In the genomic region with DNA sequence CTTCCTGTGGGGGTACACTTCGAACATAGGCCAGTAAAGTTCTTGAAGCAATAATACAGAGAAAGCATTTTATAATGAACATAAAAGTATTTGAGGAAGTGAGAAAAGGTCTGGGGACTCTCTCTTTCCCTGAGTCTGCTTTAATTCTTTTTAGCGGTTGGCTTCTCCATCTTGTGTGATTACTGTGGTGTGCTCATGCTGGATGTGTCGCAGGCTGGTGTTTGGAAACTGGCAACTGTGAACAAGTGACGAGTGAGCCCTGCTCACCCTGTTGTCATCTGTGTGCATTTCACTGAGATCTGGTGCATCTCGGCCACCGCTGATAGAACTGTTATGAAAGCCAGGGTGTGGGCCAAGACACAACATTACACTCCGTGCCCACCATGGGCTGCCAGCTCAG, we compare ENCODE assay signal across 15 mouse cellular contexts.
DNase-seq lines count a peak whose midpoint lies in the region; ATAC-seq and TF ChIP-seq lines count a peak whose summit lies in the region.
"Had no signal": no experiment of that assay in that cellular context is flagged by ENCODE, and none has a peak within 500 bp of the region (broad histone marks: within the 10 kb centered on the region; RNA-seq: fewer than 3 reads in every experiment).

No protein-coding gene starts in this region.

- TF ChIP-seq POLR2A in spleen, adult 2 months (IDR thresholded peaks at IDR 0.05; ENCODE audit: low read depth, low read length): no peak

- no peak for TF ChIP-seq EP300 in liver, postnatal 0 days (IDR thresholded peaks at IDR 0.05; ENCODE audit: low read depth)

- no peaks in the 10 kb centered on the region for H3K27me3 ChIP-seq in hindbrain, postnatal 0 days (ENCODE audit: insufficient read depth, low read length)
- H3K27me3 ChIP-seq in hindbrain, embryonic 16.5 days (replicated peaks; ENCODE audit: control insufficient read depth, insufficient read depth, low read length): no peaks in the 10 kb centered on the region
- no peaks in the 10 kb centered on the region for H3K27me3 ChIP-seq in spleen, adult 2 months (ENCODE audit: control insufficient read depth, insufficient read depth, low read length)
- no peaks in the 10 kb centered on the region for H3K27me3 ChIP-seq in forebrain, embryonic 16.5 days (replicated peaks; ENCODE audit: control insufficient read depth, insufficient read depth, low read length)
- H3K27me3 ChIP-seq in neural tube, embryonic 15.5 days (replicated peaks): no peaks in the 10 kb centered on the region
- no peaks in the 10 kb centered on the region for H3K27me3 ChIP-seq in liver, postnatal 0 days (ENCODE audit: insufficient read depth, low read length)
- H3K27me3 ChIP-seq in intestine, embryonic 15.5 days (replicated peaks): no peaks in the 10 kb centered on the region
- H3K27me3 ChIP-seq: embryonic facial prominence, embryonic 13.5 days; liver, embryonic 12.5 days; Patski had no signal

- 73% methylated on average over 7 of the region's 7 CpGs for WGBS in hindbrain, postnatal 0 days
- WGBS in hindbrain, embryonic 16.5 days: 86% methylated on average over 7 of the region's 7 CpGs
- 36% methylated on average over 7 of the region's 7 CpGs for WGBS in spleen, adult 2 months
- WGBS in forebrain, embryonic 16.5 days: 65% methylated on average over 7 of the region's 7 CpGs
- WGBS in neural tube, embryonic 15.5 days: 88% methylated on average over 7 of the region's 7 CpGs
- WGBS in liver, postnatal 0 days (ENCODE audit: insufficient replicate concordance): 72% methylated on average over 7 of the region's 7 CpGs
- WGBS in intestine, embryonic 15.5 days: 91% methylated on average over 7 of the region's 7 CpGs

- ATAC-seq in hindbrain, postnatal 0 days: no peak
- ATAC-seq in hindbrain, embryonic 16.5 days: no peak
- no peak for ATAC-seq in forebrain, embryonic 16.5 days
- no peak for ATAC-seq in neural tube, embryonic 15.5 days (ENCODE audit: low FRiP score)
- no peak for ATAC-seq in liver, postnatal 0 days
- ATAC-seq in intestine, embryonic 15.5 days: no peak
- ATAC-seq: liver, embryonic 12.5 days; Patski had no signal

- no peak for TF ChIP-seq CTCF in hindbrain, postnatal 0 days (IDR thresholded peaks at IDR 0.05; ENCODE audit: low read depth)
- TF ChIP-seq CTCF in spleen, adult 2 months (IDR thresholded peaks at IDR 0.05; ENCODE audit: extremely low read depth, insufficient read depth, insufficient read length, insufficient replicate concordance): no peak
- no peak for TF ChIP-seq CTCF in liver, postnatal 0 days (IDR thresholded peaks at IDR 0.05; ENCODE audit: low read depth)

- DNase-seq in hindbrain, postnatal 0 days (ENCODE audit: low spot score): no peak
- DNase-seq in spleen, adult 2 months (ENCODE audit: low read depth in 1 of 2, low spot score in 2 of 2): no peak
- DNase-seq in spleen, postnatal 4 days (ENCODE audit: low spot score in 2 of 2): no peak
- DNase-seq in liver, postnatal 0 days: no peak
- DNase-seq: cerebellum, postnatal 25 days; kidney, adult 8-10 months; retina, postnatal 1 day; thymus, adult 2 months had no signal

- no peak overlapping the region for H3K4me2 ChIP-seq in hindbrain, postnatal 0 days (ENCODE audit: low read depth, low read length)
- H3K4me2 ChIP-seq in hindbrain, embryonic 16.5 days (ENCODE audit: low read length): no peak overlapping the region
- no peak overlapping the region for H3K4me2 ChIP-seq in forebrain, embryonic 16.5 days (ENCODE audit: low read length)
- H3K4me2 ChIP-seq in neural tube, embryonic 15.5 days: no peak overlapping the region
- no peak overlapping the region for H3K4me2 ChIP-seq in liver, postnatal 0 days (ENCODE audit: low read depth, low read length)
- no peak overlapping the region for H3K4me2 ChIP-seq in intestine, embryonic 15.5 days (replicated peaks)
- H3K4me2 ChIP-seq: embryonic facial prominence, embryonic 13.5 days; liver, embryonic 12.5 days had no signal

- H3K4me1 ChIP-seq in hindbrain, postnatal 0 days (ENCODE audit: insufficient read depth, low read length): peaks cover 20% of the 10 kb centered on the region
- peaks cover 38% of the 10 kb centered on the region for H3K4me1 ChIP-seq in hindbrain, embryonic 16.5 days (ENCODE audit: control insufficient read depth, insufficient read depth, low read depth, low read length)
- H3K4me1 ChIP-seq in spleen, adult 2 months (ENCODE audit: control insufficient read depth, insufficient read depth, insufficient read length): peaks cover 11% of the 10 kb centered on the region; the same call in 1 of the 2 replicates
- H3K4me1 ChIP-seq in forebrain, embryonic 16.5 days (replicated peaks; ENCODE audit: control insufficient read depth, insufficient read depth, low read length): peaks cover 55% of the 10 kb centered on the region
- H3K4me1 ChIP-seq in neural tube, embryonic 15.5 days: peaks cover 56% of the 10 kb centered on the region
- H3K4me1 ChIP-seq in liver, postnatal 0 days (ENCODE audit: insufficient read depth): peaks cover 32% of the 10 kb centered on the region
- H3K4me1 ChIP-seq in intestine, embryonic 15.5 days (replicated peaks): peaks cover 13% of the 10 kb centered on the region; the same call in 1 of the 2 replicates

- no peaks in the 10 kb centered on the region for H3K9me3 ChIP-seq in hindbrain, postnatal 0 days (ENCODE audit: low read length)
- no peaks in the 10 kb centered on the region for H3K9me3 ChIP-seq in hindbrain, embryonic 16.5 days (ENCODE audit: control insufficient read depth, low read length)
- no peaks in the 10 kb centered on the region for H3K9me3 ChIP-seq in forebrain, embryonic 16.5 days (ENCODE audit: control insufficient read depth, low read length)
- no peaks in the 10 kb centered on the region for H3K9me3 ChIP-seq in neural tube, embryonic 15.5 days (replicated peaks)
- no peaks in the 10 kb centered on the region for H3K9me3 ChIP-seq in liver, postnatal 0 days (ENCODE audit: low read length)
- H3K9me3 ChIP-seq in intestine, embryonic 15.5 days: no peaks in the 10 kb centered on the region
- H3K9me3 ChIP-seq: embryonic facial prominence, embryonic 13.5 days; liver, embryonic 12.5 days had no signal

- H3K27ac ChIP-seq in hindbrain, postnatal 0 days: 0 out of 2 replicates have a peak overlapping the region, but pooled peaks have one; percentile 16
- H3K27ac ChIP-seq in hindbrain, embryonic 16.5 days (ENCODE audit: low read depth, low read length): no peak overlapping the region; the same call in 1 of the 2 replicates
- H3K27ac ChIP-seq in spleen, adult 2 months (ENCODE audit: insufficient read depth, low read length): peak overlapping the region; percentile 19; the same call in 1 of the 2 replicates
- H3K27ac ChIP-seq in forebrain, embryonic 16.5 days (ENCODE audit: low read length): peak overlapping the region; percentile 87
- peak overlapping the region; percentile 51; the same call in 1 of the 2 replicates for H3K27ac ChIP-seq in neural tube, embryonic 15.5 days (replicated peaks)
- no peak overlapping the region for H3K27ac ChIP-seq in liver, postnatal 0 days (ENCODE audit: low read depth)
- no peak overlapping the region for H3K27ac ChIP-seq in intestine, embryonic 15.5 days
- H3K27ac ChIP-seq: embryonic facial prominence, embryonic 13.5 days; liver, embryonic 12.5 days had no signal

- no peak overlapping the region for H3K9ac ChIP-seq in hindbrain, postnatal 0 days (replicated peaks; ENCODE audit: low read length)
- H3K9ac ChIP-seq in hindbrain, embryonic 16.5 days (ENCODE audit: low read depth, low read length): no peak overlapping the region
- no peak overlapping the region for H3K9ac ChIP-seq in forebrain, embryonic 16.5 days (replicated peaks; ENCODE audit: low read depth, low read length)
- no peak overlapping the region for H3K9ac ChIP-seq in neural tube, embryonic 15.5 days (replicated peaks)
- H3K9ac ChIP-seq in liver, postnatal 0 days (replicated peaks): no peak overlapping the region
- no peak overlapping the region for H3K9ac ChIP-seq in intestine, embryonic 15.5 days
- H3K9ac ChIP-seq: embryonic facial prominence, embryonic 13.5 days; liver, embryonic 12.5 days had no signal

- no peaks in the 10 kb centered on the region for H3K36me3 ChIP-seq in hindbrain, postnatal 0 days (ENCODE audit: insufficient read depth, low read length)
- H3K36me3 ChIP-seq in hindbrain, embryonic 16.5 days (ENCODE audit: control insufficient read depth, insufficient read depth, low read length): no peaks in the 10 kb centered on the region
- no peaks in the 10 kb centered on the region; the same call in 1 of the 2 replicates for H3K36me3 ChIP-seq in spleen, adult 2 months (ENCODE audit: control insufficient read depth, insufficient read depth, low read length)
- no peaks in the 10 kb centered on the region for H3K36me3 ChIP-seq in forebrain, embryonic 16.5 days (ENCODE audit: control insufficient read depth, insufficient read depth)
- no peaks in the 10 kb centered on the region for H3K36me3 ChIP-seq in neural tube, embryonic 15.5 days
- no peaks in the 10 kb centered on the region; the same call in 1 of the 2 replicates for H3K36me3 ChIP-seq in liver, postnatal 0 days (replicated peaks; ENCODE audit: insufficient read depth, low read length)
- H3K36me3 ChIP-seq in intestine, embryonic 15.5 days: no peaks in the 10 kb centered on the region
- H3K36me3 ChIP-seq: embryonic facial prominence, embryonic 13.5 days; liver, embryonic 12.5 days had no signal

- no peak overlapping the region for H3K4me3 ChIP-seq in hindbrain, postnatal 0 days (ENCODE audit: low read length)
- no peak overlapping the region for H3K4me3 ChIP-seq in hindbrain, embryonic 16.5 days (ENCODE audit: low read length)
- H3K4me3 ChIP-seq in spleen, adult 2 months (ENCODE audit: extremely low read depth, insufficient read depth, insufficient read length): no peak overlapping the region
- no peak overlapping the region for H3K4me3 ChIP-seq in forebrain, embryonic 16.5 days (replicated peaks; ENCODE audit: low read length)
- no peak overlapping the region for H3K4me3 ChIP-seq in neural tube, embryonic 15.5 days (replicated peaks)
- no peak overlapping the region for H3K4me3 ChIP-seq in liver, postnatal 0 days (ENCODE audit: low read depth, low read length)
- H3K4me3 ChIP-seq in intestine, embryonic 15.5 days (replicated peaks): no peak overlapping the region
- H3K4me3 ChIP-seq: embryonic facial prominence, embryonic 13.5 days; liver, embryonic 12.5 days had no signal

Comparison
In these comparisons a context has a peak if more than half of its experiments do, and no peak if none do; other contexts are left out.
1. H3K27ac ChIP-seq: peak in hindbrain, postnatal 0 days (single experiment), spleen, adult 2 months (single experiment), forebrain, embryonic 16.5 days (single experiment) and neural tube, embryonic 15.5 days (single experiment); none in hindbrain, embryonic 16.5 days (single experiment), liver, postnatal 0 days (single experiment) and intestine, embryonic 15.5 days (single experiment).